Mouse (Mus musculus): ENCODE measurements around the gene Ccdc39.

Ccdc39 gene

GRCm38 (mm10) chr3:33790975-33791374 is 53.1 kb downstream of the Ccdc39 start:
- no peak for DNase-seq (ENCODE audit: low spot score)
